Mouse (Mus musculus) neural tube, postnatal 0 days (tissue): ENCODE data around the gene Zfp942. TPM values are rescaled to one million over a fixed set of nuclear protein-coding genes. Genes with fewer than 3 reads are reported as not detected.

ENCODE experiments used
- polyA plus RNA-seq: library from polyadenylated mRNA; unstranded; fragments of >200 nt; fragmentation: Nextera tagmentation; extraction: Ambion mirVana; gene quantifications from 2 replicates; pipeline ENCODE4 v1.2.1, GENCODE M21; 2015

The Zfp942 gene
- polyA plus RNA-seq = 13.8 and 14.8 TPM in 2 replicates

DNA sequence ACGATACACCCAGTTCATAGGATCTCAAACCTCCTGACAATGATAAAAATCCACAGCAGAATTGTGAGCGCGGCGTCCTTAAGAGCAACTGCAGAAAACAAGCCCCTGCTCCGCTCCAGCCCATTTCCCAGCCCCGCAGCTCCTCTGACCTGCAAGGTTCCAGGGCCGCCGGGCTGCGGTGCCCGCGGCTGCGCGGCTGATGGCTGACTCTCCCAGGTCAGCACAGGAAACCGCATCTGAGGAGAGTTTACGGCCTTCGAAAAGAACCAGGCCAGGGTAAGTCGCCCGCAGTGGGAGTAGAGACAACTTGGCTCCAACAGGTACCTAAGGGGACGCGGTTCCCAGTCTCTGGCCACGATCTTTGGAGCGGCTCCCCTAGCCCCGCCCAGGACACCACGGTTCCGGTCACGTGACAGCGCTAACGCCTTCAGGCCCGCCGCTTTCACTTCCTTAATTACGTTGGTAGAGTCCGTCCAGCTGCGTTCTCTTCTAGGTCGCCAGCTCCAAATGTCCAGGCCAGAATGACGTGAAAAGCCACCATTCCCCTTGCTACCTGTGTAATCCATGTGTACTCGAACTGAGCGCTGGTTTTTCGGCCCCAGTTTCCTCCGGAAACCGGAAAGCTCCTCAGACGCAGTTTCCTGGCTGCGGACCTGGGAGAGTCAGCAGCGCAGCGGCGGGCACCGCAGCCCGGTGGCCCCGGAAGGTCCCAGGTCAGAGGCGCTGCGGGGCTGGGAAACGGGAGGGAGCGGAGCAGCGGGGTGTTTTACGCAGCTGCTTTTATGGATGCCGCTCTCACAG, at the start of gene Zfp942, which contains the start of gene Zfp943:
Gene Zfp942, minus strand, starts transcription at position 358 of the 801 bp plus-strand sequence.
Gene Zfp943, plus strand, starts transcription at position 446 of the 801 bp plus-strand sequence.

DNA sequence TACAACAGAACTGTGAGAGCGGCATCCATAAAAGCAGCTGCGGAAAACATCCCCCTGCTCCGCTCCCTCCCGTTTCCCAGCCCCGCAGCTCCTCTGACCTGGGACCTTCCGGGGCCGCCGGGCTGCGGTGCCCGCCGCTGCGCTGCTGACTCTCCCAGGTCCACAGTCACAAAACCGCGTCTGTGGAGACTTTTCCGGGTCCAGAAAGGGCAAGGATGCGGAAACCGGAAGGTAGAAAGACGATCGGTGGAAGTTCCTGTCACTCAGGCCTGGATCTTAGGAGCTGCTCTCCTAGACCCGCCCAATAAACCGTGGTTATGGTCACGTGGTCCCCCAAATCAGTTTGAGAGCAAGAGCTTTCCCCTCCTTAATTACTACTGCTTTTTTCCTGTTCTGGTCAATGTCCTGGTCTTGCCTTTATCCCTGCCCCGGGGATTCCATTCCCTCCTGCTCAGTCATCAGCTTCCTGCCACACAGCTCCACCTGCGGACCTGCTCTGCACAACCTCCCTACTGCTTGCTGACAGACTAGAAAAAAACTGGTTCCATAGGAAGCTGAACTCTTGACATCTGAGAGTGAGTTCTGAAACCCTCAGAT, 52.7 kb downstream of the Zfp942 start, which contains the start of gene Zfp995:
Gene Zfp995, minus strand, starts transcription at position 471 of the 597 bp plus-strand sequence.

Other genes with a start within 250 kb of the Zfp942 start
- gene Zfp229, start 231.7 kb downstream of the Zfp942 start, polyA plus RNA-seq = 8.1 and 8.6 TPM in 2 replicates
- gene Zfp820, start 116.7 kb downstream of the Zfp942 start, polyA plus RNA-seq = 1.4 and 1.7 TPM in 2 replicates
- gene Zfp995, start 52.5 kb downstream of the Zfp942 start, polyA plus RNA-seq = 5.0 and 6.5 TPM in 2 replicates
- gene Zfp943, start 88 bp upstream of the Zfp942 start, polyA plus RNA-seq = 13.2 and 16.0 TPM in 2 replicates
- 0.83 and 1.0 TPM in 2 replicates for gene Zfp947, start 203.7 kb upstream of the Zfp942 start, polyA plus RNA-seq